Mouse (Mus musculus): ENCODE data around the gene Lrp1. TPM values are rescaled to one million over a fixed set of nuclear protein-coding genes. Genes with fewer than 3 reads are reported as not detected.
A peak's percentile ranks its signal among the peaks of the same experiment; 100 is the strongest.

Gene Lrp1
- polyA plus RNA-seq, 1 experiment = 57.8 TPM

DNA sequence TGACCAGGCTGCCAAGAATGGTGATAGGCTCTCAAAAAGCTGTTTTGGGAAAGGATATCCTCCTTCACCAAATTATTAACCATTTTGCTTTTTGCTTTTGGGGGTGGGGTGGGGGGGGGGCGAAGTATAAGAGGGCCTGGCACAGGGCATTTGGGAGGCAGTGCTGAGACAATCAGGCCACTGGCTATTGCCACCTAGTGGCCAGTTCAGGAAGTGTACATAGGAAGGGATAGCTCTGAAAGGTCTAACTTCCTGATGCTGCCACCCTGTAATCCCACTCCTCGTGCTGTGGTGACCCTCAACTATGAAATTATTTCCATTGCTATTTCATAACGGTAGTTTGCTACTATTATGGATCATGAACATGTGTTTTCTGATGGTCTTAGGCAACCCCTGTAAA lies 5.5 kb upstream of the Lrp1 start:
- TF ChIP-seq POLR2A (IDR thresholded peaks at IDR 0.05; ENCODE audit: low read depth, low read length) = no peak
- peak; percentile 63 for TF ChIP-seq CTCF (conservative IDR thresholded peaks at IDR 0.05; ENCODE audit: insufficient read depth, insufficient read length, low read depth, low read length)
- no peaks in the 10 kb centered on the region for H3K27me3 ChIP-seq (replicated peaks; ENCODE audit: control insufficient read depth, insufficient read depth, low read length)
- no peaks in the 10 kb centered on the region for H3K36me3 ChIP-seq (ENCODE audit: control insufficient read depth, insufficient read depth, low read length)
- peak; percentile 56 for DNase-seq
- H3K4me1 ChIP-seq (ENCODE audit: control insufficient read depth, insufficient read depth, low read length) = no peaks in the 10 kb centered on the region; the same call in 1 of the 2 replicates
- 86% methylated on average over 3 of the region's 3 CpGs for WGBS
- H3K4me3 ChIP-seq (ENCODE audit: insufficient read depth, low read depth, low read length) = no peak overlapping the region
- no peak overlapping the region for H3K27ac ChIP-seq (ENCODE audit: insufficient read depth, low read depth, low read length)

DNA sequence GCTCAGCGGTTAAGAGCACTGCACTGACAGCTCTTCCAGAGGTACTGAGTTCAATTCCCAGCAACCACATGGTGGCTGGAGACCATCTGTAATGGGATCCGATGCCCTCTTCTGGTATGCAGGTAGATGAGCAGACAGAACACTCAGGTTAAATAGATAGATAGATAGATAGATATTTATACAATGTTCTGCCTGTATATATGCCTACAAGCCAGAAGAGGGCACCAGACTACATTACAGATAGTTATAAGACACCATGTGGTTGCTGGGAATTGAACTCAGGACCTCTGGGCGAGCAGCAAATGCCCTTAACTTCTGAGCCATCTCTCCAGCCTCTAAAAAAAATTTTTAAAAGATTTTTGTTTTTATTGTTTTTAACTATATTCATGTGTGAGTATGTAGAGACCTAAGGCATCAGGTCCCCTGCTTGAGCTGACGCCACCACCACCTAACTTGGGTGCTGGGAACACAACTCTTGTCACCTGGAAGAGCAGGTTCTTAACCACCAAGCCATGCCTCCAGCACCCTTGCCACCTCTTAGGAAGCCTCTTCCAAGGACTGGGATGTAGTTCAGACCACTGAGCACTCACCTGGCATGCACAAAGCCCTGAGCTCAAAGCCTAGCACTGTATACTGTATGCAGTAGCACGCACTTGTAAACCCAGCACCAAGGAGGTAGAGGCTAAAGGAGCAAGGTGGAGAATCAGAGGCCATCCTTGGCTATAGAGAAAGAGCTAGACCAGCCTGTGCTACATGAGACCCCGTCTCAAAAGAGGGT lies 2.7 kb upstream of the Lrp1 start:
- Histone ChIP-seq H3K4me1 (ENCODE audit: control insufficient read depth, insufficient read depth, low read length) (no peaks in the 10 kb centered on the region; the same call in 1 of the 2 replicates), H3K4me3 (ENCODE audit: insufficient read depth, low read depth, low read length) (no peak overlapping the region), H3K36me3 (ENCODE audit: control insufficient read depth, insufficient read depth, low read length) (no peaks in the 10 kb centered on the region), H3K27me3 (replicated peaks; ENCODE audit: control insufficient read depth, insufficient read depth, low read length) (no peaks in the 10 kb centered on the region), H3K27ac (ENCODE audit: insufficient read depth, low read depth, low read length) (no peak overlapping the region)
- no peak for DNase-seq
- WGBS = 95% methylated on average over 6 of the region's 6 CpGs
- TF ChIP-seq POLR2A (IDR thresholded peaks at IDR 0.05; ENCODE audit: low read depth, low read length) = no peak
- TF ChIP-seq CTCF (conservative IDR thresholded peaks at IDR 0.05; ENCODE audit: insufficient read depth, insufficient read length, low read depth, low read length) = no peak

DNA sequence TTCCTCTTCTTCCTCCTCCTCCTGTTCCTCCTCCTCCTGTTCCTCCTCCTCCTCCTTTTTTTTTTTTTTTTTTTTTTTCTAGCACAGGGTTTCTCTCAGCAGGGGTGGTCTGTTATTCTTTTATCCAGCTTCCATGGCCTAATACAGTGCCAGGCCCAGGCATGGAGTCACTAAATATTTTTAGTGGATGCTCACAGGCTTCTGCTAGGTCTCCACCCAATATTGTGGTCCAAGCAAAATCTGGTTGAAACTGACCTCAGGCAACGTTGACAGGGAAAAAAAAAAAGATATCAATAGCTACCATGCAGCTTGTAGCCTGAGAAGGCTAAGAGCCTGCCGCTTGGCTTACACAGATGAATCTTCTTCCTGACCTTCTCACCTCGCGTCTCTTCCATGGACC lies 1.7 kb upstream of the Lrp1 start:
- TF ChIP-seq POLR2A (IDR thresholded peaks at IDR 0.05; ENCODE audit: low read depth, low read length) (no peak), CTCF (conservative IDR thresholded peaks at IDR 0.05; ENCODE audit: insufficient read depth, insufficient read length, low read depth, low read length) (no peak)
- H3K27ac ChIP-seq (ENCODE audit: insufficient read depth, low read depth, low read length) = peak overlapping the region; percentile 94; the same call in 1 of the 2 replicates
- no peak overlapping the region for H3K4me3 ChIP-seq (ENCODE audit: insufficient read depth, low read depth, low read length)
- no peak for DNase-seq
- H3K4me1 ChIP-seq (ENCODE audit: control insufficient read depth, insufficient read depth, low read length) = no peaks in the 10 kb centered on the region; the same call in 1 of the 2 replicates
- H3K27me3 ChIP-seq (replicated peaks; ENCODE audit: control insufficient read depth, insufficient read depth, low read length) = no peaks in the 10 kb centered on the region
- WGBS = 79% methylated on average over 4 of the region's 4 CpGs
- no peaks in the 10 kb centered on the region for H3K36me3 ChIP-seq (ENCODE audit: control insufficient read depth, insufficient read depth, low read length)

GRCm38 (mm10) chr10:127622057-127622392 lies 1.1 kb upstream of the Lrp1 start:
- no peak for TF ChIP-seq POLR2A (IDR thresholded peaks at IDR 0.05; ENCODE audit: low read depth, low read length)
- TF ChIP-seq CTCF (conservative IDR thresholded peaks at IDR 0.05; ENCODE audit: insufficient read depth, insufficient read length, low read depth, low read length) = peak; percentile 71
- Histone ChIP-seq H3K4me1 (ENCODE audit: control insufficient read depth, insufficient read depth, low read length) (no peaks in the 10 kb centered on the region; the same call in 1 of the 2 replicates), H3K36me3 (ENCODE audit: control insufficient read depth, insufficient read depth, low read length) (no peaks in the 10 kb centered on the region), H3K27ac (ENCODE audit: insufficient read depth, low read depth, low read length) (peak overlapping the region; percentile 94), H3K27me3 (replicated peaks; ENCODE audit: control insufficient read depth, insufficient read depth, low read length) (no peaks in the 10 kb centered on the region), H3K4me3 (ENCODE audit: insufficient read depth, low read depth, low read length) (peak overlapping the region; percentile 75)
- peak; percentile 91 for DNase-seq
- WGBS = under 1% methylated on average over 13 of the region's 13 CpGs

- DNase-seq = peak; percentile 96
- TF ChIP-seq CTCF (conservative IDR thresholded peaks at IDR 0.05; ENCODE audit: insufficient read depth, insufficient read length, low read depth, low read length) = no peak
- TF ChIP-seq POLR2A (IDR thresholded peaks at IDR 0.05; ENCODE audit: low read depth, low read length) = peak; percentile 50
- Histone ChIP-seq H3K27me3 (replicated peaks; ENCODE audit: control insufficient read depth, insufficient read depth, low read length) (no peaks in the 10 kb centered on the region), H3K27ac (ENCODE audit: insufficient read depth, low read depth, low read length) (peak overlapping the region; percentile 94), H3K4me1 (ENCODE audit: control insufficient read depth, insufficient read depth, low read length) (no peaks in the 10 kb centered on the region; the same call in 1 of the 2 replicates), H3K36me3 (ENCODE audit: control insufficient read depth, insufficient read depth, low read length) (no peaks in the 10 kb centered on the region), H3K4me3 (ENCODE audit: insufficient read depth, low read depth, low read length) (peak overlapping the region; percentile 75)
- WGBS = 0% methylated on average over 38 of the region's 39 CpGs
These were observed 476 bp upstream of the Lrp1 start for GRCm38 (mm10) chr10:127621191-127622056.

DNA sequence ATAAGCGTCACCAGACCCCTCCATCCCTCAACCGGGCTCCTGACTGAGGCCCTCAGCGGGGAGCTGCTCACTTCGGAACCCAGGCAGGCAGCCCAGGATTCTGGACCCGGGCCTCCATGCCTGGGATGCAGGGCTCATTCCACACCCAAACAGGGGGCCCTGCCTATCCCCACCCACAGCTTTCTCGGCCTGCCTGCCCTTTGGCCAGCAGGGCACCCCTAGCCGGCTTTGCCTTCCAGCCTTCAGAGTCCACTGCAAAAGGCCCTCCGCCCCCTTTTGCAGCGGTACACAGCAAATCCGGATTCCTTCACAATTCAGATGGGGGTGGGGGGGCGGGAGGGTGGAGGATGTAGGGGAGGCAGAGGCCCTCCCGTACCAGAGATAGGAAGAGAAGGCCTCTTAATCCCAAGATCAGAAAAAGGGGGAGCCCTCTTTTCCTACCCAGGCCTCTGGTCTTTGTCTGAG lies 975 bp downstream of the Lrp1 start:
- Histone ChIP-seq H3K36me3 (ENCODE audit: control insufficient read depth, insufficient read depth, low read length) (no peaks in the 10 kb centered on the region), H3K27me3 (replicated peaks; ENCODE audit: control insufficient read depth, insufficient read depth, low read length) (no peaks in the 10 kb centered on the region), H3K27ac (ENCODE audit: insufficient read depth, low read depth, low read length) (peak overlapping the region; percentile 5; the same call in 1 of the 2 replicates), H3K4me1 (ENCODE audit: control insufficient read depth, insufficient read depth, low read length) (no peaks in the 10 kb centered on the region; the same call in 1 of the 2 replicates), H3K4me3 (ENCODE audit: insufficient read depth, low read depth, low read length) (peak overlapping the region; percentile 56)
- DNase-seq = peak; percentile 37
- WGBS = 35% methylated on average over 12 of the region's 12 CpGs
- TF ChIP-seq CTCF (conservative IDR thresholded peaks at IDR 0.05; ENCODE audit: insufficient read depth, insufficient read length, low read depth, low read length) = no peak
- no peak for TF ChIP-seq POLR2A (IDR thresholded peaks at IDR 0.05; ENCODE audit: low read depth, low read length)

Data from kidney, adult 2 months (tissue).